Mouse (Mus musculus): ENCODE data around the gene Eef1g. TPM values are rescaled to one million over a fixed set of nuclear protein-coding genes. Genes with fewer than 3 reads are reported as not detected.

Gene Eef1g
- 294 TPM for polyA plus RNA-seq (2017; shearing (Covaris generic))

GRCm38 (mm10) chr19:8966590-8967372 is at the start of gene Eef1g:
Eef1g (plus strand) TSS chr19:8967041.

GRCm38 (mm10) chr19:8920073-8920736 is 46.6 kb upstream of the Eef1g start, which contains the start of gene B3gat3:
B3gat3 (plus strand) TSS chr19:8920374.

GRCm38 (mm10) chr19:8929224-8930088 is 37.4 kb upstream of the Eef1g start, which contains the start of the genes Rom1 and Eml3:
Rom1 (minus strand) TSS chr19:8929356.
Eml3 (plus strand) TSS chr19:8929552.

GRCm38 (mm10) chr19:8941515-8942217 is 25.2 kb upstream of the Eef1g start, which contains the start of gene Mta2:
Mta2 (plus strand) TSS chr19:8941875.

GRCm38 (mm10) chr19:8953135-8954039 is 13.5 kb upstream of the Eef1g start, which contains the start of gene Tut1:
Tut1 (plus strand) TSS chr19:8953847.

GRCm38 (mm10) chr19:8989066-8989566 is 22.3 kb downstream of the Eef1g start, which contains the start of gene Ahnak:
Ahnak (plus strand) TSS chr19:8989284.

Other genes with a start within 250 kb of the Eef1g start
- 136 TPM for gene Slc3a2, start 243.7 kb upstream of the Eef1g start, polyA plus RNA-seq (2017; shearing (Covaris generic))
- gene Wdr74, start 231.2 kb upstream of the Eef1g start, polyA plus RNA-seq (2017; shearing (Covaris generic)) = 83.3 TPM
- gene 1700092M07Rik, start 226.3 kb upstream of the Eef1g start, polyA plus RNA-seq (2017; shearing (Covaris generic)) = 1.5 TPM
- gene Stx5a, start 225.6 kb upstream of the Eef1g start, polyA plus RNA-seq (2017; shearing (Covaris generic)) = 164 TPM
- gene Nxf1, start 210.0 kb upstream of the Eef1g start, polyA plus RNA-seq (2017; shearing (Covaris generic)) = 263 TPM
- 104 TPM for gene Tmem223, start 196.0 kb upstream of the Eef1g start, polyA plus RNA-seq (2017; shearing (Covaris generic))
- 161 TPM for gene Tmem179b, start 192.6 kb upstream of the Eef1g start, polyA plus RNA-seq (2017; shearing (Covaris generic))
- 18.0 TPM for gene Taf6l, start 180.6 kb upstream of the Eef1g start, polyA plus RNA-seq (2017; shearing (Covaris generic))
- 150 TPM for gene Polr2g, start 168.5 kb upstream of the Eef1g start, polyA plus RNA-seq (2017; shearing (Covaris generic))
- 1.6 TPM for gene Zbtb3, start 164.5 kb upstream of the Eef1g start, polyA plus RNA-seq (2017; shearing (Covaris generic))
- 39.7 TPM for gene Ttc9c, start 147.7 kb upstream of the Eef1g start, polyA plus RNA-seq (2017; shearing (Covaris generic))
- gene Hnrnpul2, start 147.0 kb upstream of the Eef1g start, polyA plus RNA-seq (2017; shearing (Covaris generic)) = 13.3 TPM
- 1.7 TPM for gene AC129217.1, start 137.3 kb upstream of the Eef1g start, polyA plus RNA-seq (2017; shearing (Covaris generic))
- 86.8 TPM for gene Bscl2, start 129.6 kb upstream of the Eef1g start, polyA plus RNA-seq (2017; shearing (Covaris generic))
- 0.13 TPM for gene Gng3, start 127.8 kb upstream of the Eef1g start, polyA plus RNA-seq (2017; shearing (Covaris generic))
- gene Lrrn4cl, start 116.3 kb upstream of the Eef1g start, polyA plus RNA-seq (2017; shearing (Covaris generic)) = 0.12 TPM
- gene Ubxn1, start 95.5 kb upstream of the Eef1g start, polyA plus RNA-seq (2017; shearing (Covaris generic)) = 169 TPM
- gene Uqcc3, start 86.1 kb upstream of the Eef1g start, polyA plus RNA-seq (2017; shearing (Covaris generic)) = 77.7 TPM
- 85.0 TPM for gene Lbhd1, start 83.3 kb upstream of the Eef1g start, polyA plus RNA-seq (2017; shearing (Covaris generic))
- not detected for gene Gm49403, start 83.1 kb upstream of the Eef1g start, polyA plus RNA-seq (2017; shearing (Covaris generic))
- 54.2 TPM for gene 1810009A15Rik, start 78.2 kb upstream of the Eef1g start, polyA plus RNA-seq (2017; shearing (Covaris generic))
- not detected for gene Gm49416, start 78.1 kb upstream of the Eef1g start, polyA plus RNA-seq (2017; shearing (Covaris generic))
- 36.7 TPM for gene Ints5, start 74.0 kb upstream of the Eef1g start, polyA plus RNA-seq (2017; shearing (Covaris generic))
- gene Ganab, start 69.0 kb upstream of the Eef1g start, polyA plus RNA-seq (2017; shearing (Covaris generic)) = 119 TPM
- gene B3gat3, start 46.7 kb upstream of the Eef1g start, polyA plus RNA-seq (2017; shearing (Covaris generic)) = 57.2 TPM
- 7.8 TPM for gene Rom1, start 37.7 kb upstream of the Eef1g start, polyA plus RNA-seq (2017; shearing (Covaris generic))
- 86.7 TPM for gene Eml3, start 37.5 kb upstream of the Eef1g start, polyA plus RNA-seq (2017; shearing (Covaris generic))
- gene Mta2, start 25.2 kb upstream of the Eef1g start, polyA plus RNA-seq (2017; shearing (Covaris generic)) = 250 TPM
- 38.1 TPM for gene Tut1, start 13.2 kb upstream of the Eef1g start, polyA plus RNA-seq (2017; shearing (Covaris generic))
- 46.1 TPM for gene Ahnak, start 22.2 kb downstream of the Eef1g start, polyA plus RNA-seq (2017; shearing (Covaris generic))
- not detected for gene Scgb1a1, start 120.9 kb downstream of the Eef1g start, polyA plus RNA-seq (2017; shearing (Covaris generic))
- gene Asrgl1, start 168.6 kb downstream of the Eef1g start, polyA plus RNA-seq (2017; shearing (Covaris generic)) = 17.8 TPM

Measured in CD4-positive, CD25-positive, alpha-beta regulatory T cell (primary cell).